7 mouse cellular contexts compared by ENCODE assay signal in the genomic region with DNA sequence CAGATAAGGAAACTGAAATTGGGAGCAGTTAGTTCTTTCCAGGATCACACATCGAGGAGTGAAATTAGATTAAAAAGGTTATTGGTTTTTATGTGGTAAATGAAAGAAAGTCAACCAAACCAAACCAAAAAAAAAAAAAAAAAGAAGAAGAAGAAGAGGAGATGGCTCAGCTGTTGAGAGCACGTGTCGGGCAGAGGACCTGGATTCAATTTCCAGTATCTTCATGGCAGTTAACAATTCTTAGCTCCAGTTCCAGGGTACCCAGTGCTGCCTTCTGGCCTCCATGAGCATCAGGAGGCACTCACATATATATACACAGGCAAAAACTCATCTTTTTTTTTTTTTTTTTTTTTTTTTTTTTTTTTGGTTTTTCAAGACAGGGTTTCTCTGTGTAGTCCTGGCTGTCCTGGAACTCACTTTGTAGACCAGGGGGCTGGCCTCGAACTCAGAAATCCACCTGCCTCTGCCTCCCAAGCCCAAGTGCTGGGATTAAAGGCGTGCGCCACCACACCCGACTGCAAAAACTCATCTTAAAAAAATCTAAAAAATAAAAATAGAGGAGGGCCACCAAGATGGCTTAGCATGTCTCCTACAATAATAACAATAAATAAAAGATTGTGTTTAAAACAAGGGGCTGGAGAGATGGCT. TPM values are rescaled to one million over a fixed set of nuclear protein-coding genes. Genes with fewer than 3 reads are reported as not detected.
DNase-seq lines count a peak whose midpoint lies in the region; ATAC-seq and TF ChIP-seq lines count a peak whose summit lies in the region.

No protein-coding gene starts in this region.

- no peaks in the 10 kb centered on the region for H3K9me3 ChIP-seq in lung, embryonic 14.5 days (ENCODE audit: low read depth, low read length)
- no peaks in the 10 kb centered on the region for H3K9me3 ChIP-seq in forebrain, embryonic 13.5 days (replicated peaks)
- H3K9me3 ChIP-seq in limb, embryonic 12.5 days, result no peaks in the 10 kb centered on the region
- H3K9me3 ChIP-seq in stomach, embryonic 14.5 days (ENCODE audit: control insufficient read depth, low read depth, low read length), result no peaks in the 10 kb centered on the region

- no peak for DNase-seq in lung, embryonic 14.5 days
- DNase-seq in lung, postnatal 10 days, result no peak
- no peak for DNase-seq in gastrocnemius, adult 18-20 months (ENCODE audit: low spot score)
- DNase-seq in B cell, adult 2 months, result no peak

- 71% methylated on average over 7 of the region's 7 CpGs for WGBS in lung, embryonic 14.5 days
- WGBS in forebrain, embryonic 13.5 days, result 82% methylated on average over 7 of the region's 7 CpGs
- WGBS in limb, embryonic 12.5 days, result 79% methylated on average over 7 of the region's 7 CpGs
- 78% methylated on average over 7 of the region's 7 CpGs for WGBS in stomach, embryonic 14.5 days

- ATAC-seq in lung, embryonic 14.5 days (ENCODE audit: insufficient read depth), result no peak
- ATAC-seq in forebrain, embryonic 13.5 days, result no peak
- ATAC-seq in limb, embryonic 12.5 days (ENCODE audit: insufficient number of reproducible peaks, insufficient read depth, low FRiP score, low TSS enrichment, low read depth), result no peak
- ATAC-seq in stomach, embryonic 14.5 days (ENCODE audit: insufficient number of reproducible peaks, insufficient read depth, low FRiP score, low read depth), result no peak

- no peaks in the 10 kb centered on the region for H3K36me3 ChIP-seq in lung, embryonic 14.5 days (ENCODE audit: insufficient read depth)
- no peaks in the 10 kb centered on the region for H3K36me3 ChIP-seq in forebrain, embryonic 13.5 days (ENCODE audit: poor library complexity, severe bottlenecking)
- no peaks in the 10 kb centered on the region for H3K36me3 ChIP-seq in limb, embryonic 12.5 days
- no peaks in the 10 kb centered on the region for H3K36me3 ChIP-seq in stomach, embryonic 14.5 days (ENCODE audit: control insufficient read depth, insufficient read depth, low read length)

- H3K9ac ChIP-seq in lung, embryonic 14.5 days, result 0 out of 2 replicates have a peak overlapping the region, but pooled peaks have one; percentile 20
- no peak overlapping the region for H3K9ac ChIP-seq in forebrain, embryonic 13.5 days
- H3K9ac ChIP-seq in limb, embryonic 12.5 days (replicated peaks), result no peak overlapping the region
- H3K9ac ChIP-seq in stomach, embryonic 14.5 days (replicated peaks; ENCODE audit: low read depth, low read length), result no peak overlapping the region

- peaks cover 13% of the 10 kb centered on the region; the same call in 1 of the 2 replicates for H3K4me1 ChIP-seq in lung, embryonic 14.5 days (ENCODE audit: insufficient read depth)
- H3K4me1 ChIP-seq in forebrain, embryonic 13.5 days, result peaks cover 27% of the 10 kb centered on the region
- H3K4me1 ChIP-seq in limb, embryonic 12.5 days (replicated peaks), result peaks cover 26% of the 10 kb centered on the region
- peaks cover 20% of the 10 kb centered on the region for H3K4me1 ChIP-seq in stomach, embryonic 14.5 days (ENCODE audit: control insufficient read depth, insufficient read depth, low read length)

- TF ChIP-seq CTCF in lung, embryonic 14.5 days (IDR thresholded peaks at IDR 0.05; ENCODE audit: low read depth), result no peak

- no peak overlapping the region for H3K27ac ChIP-seq in lung, embryonic 14.5 days (ENCODE audit: low read depth)
- H3K27ac ChIP-seq in forebrain, embryonic 13.5 days, result no peak overlapping the region; the same call in 1 of the 2 replicates
- no peak overlapping the region for H3K27ac ChIP-seq in limb, embryonic 12.5 days
- no peak overlapping the region for H3K27ac ChIP-seq in stomach, embryonic 14.5 days (ENCODE audit: low read length)

- peak overlapping the region; percentile 52 for H3K4me2 ChIP-seq in lung, embryonic 14.5 days
- H3K4me2 ChIP-seq in forebrain, embryonic 13.5 days, result peak overlapping the region; percentile 44
- H3K4me2 ChIP-seq in limb, embryonic 12.5 days, result peak overlapping the region; percentile 56
- H3K4me2 ChIP-seq in stomach, embryonic 14.5 days (replicated peaks; ENCODE audit: low read depth, low read length), result peak overlapping the region; percentile 46

- H3K27me3 ChIP-seq in lung, embryonic 14.5 days (ENCODE audit: insufficient read depth, low read length), result no peaks in the 10 kb centered on the region
- H3K27me3 ChIP-seq in forebrain, embryonic 13.5 days, result no peaks in the 10 kb centered on the region
- no peaks in the 10 kb centered on the region for H3K27me3 ChIP-seq in limb, embryonic 12.5 days
- no peaks in the 10 kb centered on the region for H3K27me3 ChIP-seq in stomach, embryonic 14.5 days (ENCODE audit: control insufficient read depth, insufficient read depth, low read length)

- peak overlapping the region; percentile 21 for H3K4me3 ChIP-seq in lung, embryonic 14.5 days (ENCODE audit: low read depth, low read length)
- H3K4me3 ChIP-seq in forebrain, embryonic 13.5 days, result peak overlapping the region; percentile 20; the same call in 1 of the 2 replicates
- peak overlapping the region; percentile 34 for H3K4me3 ChIP-seq in limb, embryonic 12.5 days (replicated peaks)
- H3K4me3 ChIP-seq in stomach, embryonic 14.5 days (ENCODE audit: low read depth, low read length), result peak overlapping the region; percentile 15

RNA-seq across cellular contexts. Expression of gene Ube2v1, which starts 3.1 kb away (rescaled TPM):
- 275 and 293 TPM in 2 replicates for polyA plus RNA-seq in lung, embryonic 14.5 days (2014; fragmentation: Nextera tagmentation; extraction: Ambion mirVana)
- polyA plus RNA-seq in forebrain, embryonic 13.5 days (2015; fragmentation: Nextera tagmentation; extraction: Ambion mirVana), result 278 and 309 TPM in 2 replicates
- polyA plus RNA-seq in limb, embryonic 12.5 days (2016; fragmentation: Nextera tagmentation; extraction: Ambion mirVana), result 264 and 267 TPM in 2 replicates
- polyA plus RNA-seq in stomach, embryonic 14.5 days (2014; fragmentation: Nextera tagmentation; extraction: Ambion mirVana), result 252 and 259 TPM in 2 replicates
- total RNA-seq in gastrocnemius, adult 18-20 months (2021), result 100 to 1,000 TPM; 175 to 191 TPM

RNA-seq across cellular contexts. Expression of gene Gm20431, which starts 26.3 kb away (rescaled TPM):
- polyA plus RNA-seq in lung, embryonic 14.5 days (2014; fragmentation: Nextera tagmentation; extraction: Ambion mirVana), result 10.0 and 12.3 TPM in 2 replicates
- polyA plus RNA-seq in forebrain, embryonic 13.5 days (2015; fragmentation: Nextera tagmentation; extraction: Ambion mirVana), result 5.5 and 8.2 TPM in 2 replicates
- polyA plus RNA-seq in limb, embryonic 12.5 days (2016; fragmentation: Nextera tagmentation; extraction: Ambion mirVana), result 7.5 and 11.9 TPM in 2 replicates
- polyA plus RNA-seq in stomach, embryonic 14.5 days (2014; fragmentation: Nextera tagmentation; extraction: Ambion mirVana), result 7.9 and 8.1 TPM in 2 replicates
- total RNA-seq in gastrocnemius, adult 18-20 months (2021), result 1 to 10 TPM; 8.0 to 9.4 TPM

RNA-seq across cellular contexts. Expression of gene Cebpb, which starts 53.7 kb away (rescaled TPM):
- polyA plus RNA-seq in lung, embryonic 14.5 days (2014; fragmentation: Nextera tagmentation; extraction: Ambion mirVana), result 73.4 and 77.4 TPM in 2 replicates
- polyA plus RNA-seq in forebrain, embryonic 13.5 days (2015; fragmentation: Nextera tagmentation; extraction: Ambion mirVana), result 0.11 and 0.14 TPM in 2 replicates
- polyA plus RNA-seq in limb, embryonic 12.5 days (2016; fragmentation: Nextera tagmentation; extraction: Ambion mirVana), result 3.7 and 4.0 TPM in 2 replicates
- polyA plus RNA-seq in stomach, embryonic 14.5 days (2014; fragmentation: Nextera tagmentation; extraction: Ambion mirVana), result 1.3 and 2.0 TPM in 2 replicates
- total RNA-seq in gastrocnemius, adult 18-20 months (2021), result 100 to 1,000 TPM in 1 of 2 experiments, 10 to 100 TPM in 1; 95.1 to 169 TPM

RNA-seq across cellular contexts. Expression of gene Tmem189, which starts 54.6 kb away (rescaled TPM):
- 41.6 and 43.3 TPM in 2 replicates for polyA plus RNA-seq in lung, embryonic 14.5 days (2014; fragmentation: Nextera tagmentation; extraction: Ambion mirVana)
- 22.1 and 24.0 TPM in 2 replicates for polyA plus RNA-seq in forebrain, embryonic 13.5 days (2015; fragmentation: Nextera tagmentation; extraction: Ambion mirVana)
- 39.3 and 40.8 TPM in 2 replicates for polyA plus RNA-seq in limb, embryonic 12.5 days (2016; fragmentation: Nextera tagmentation; extraction: Ambion mirVana)
- 38.9 and 40.7 TPM in 2 replicates for polyA plus RNA-seq in stomach, embryonic 14.5 days (2014; fragmentation: Nextera tagmentation; extraction: Ambion mirVana)
- 10 to 100 TPM; 10.4 to 15.0 TPM for total RNA-seq in gastrocnemius, adult 18-20 months (2021)

Comparison
In these comparisons a context has a peak if more than half of its experiments do, and no peak if none do; other contexts are left out.
1. RNA of gene Cebpb, which starts 53.7 kb away (polyA plus RNA-seq): 73.4 to 77.4 TPM in lung, embryonic 14.5 days; 3.7 to 4.0 TPM in limb, embryonic 12.5 days, 1.3 to 2.0 TPM in stomach, embryonic 14.5 days and 0.11 to 0.14 TPM in forebrain, embryonic 13.5 days; every median in the first group is over 10 times any median in the second.
2. Peak in every context shown above with its lines, with median percentiles within 50 percentile points of each other: H3K4me2 ChIP-seq and H3K4me3 ChIP-seq.